Mouse (Mus musculus) G1E (cell line): ENCODE data around the gene A830018L16Rik.

Experiments
- CTCF ChIP-seq: IDR thresholded peaks from 2 replicates; pipeline ENCODE4 v1.5.1; 2012; ENCODE audit warnings: low read depth, low read length, inconsistent platforms, mixed read lengths
- GATA1 ChIP-seq: IDR thresholded peaks from 2 replicates; pipeline ENCODE4 v1.6.1; 2012; ENCODE audit warnings: borderline replicate concordance, low read length, inconsistent platforms, mixed read lengths
- TAL1 ChIP-seq: conservative IDR thresholded peaks from 2 replicates; pipeline ENCODE4 v1.6.1; 2012; ENCODE audit warnings: low read depth, low read length, inconsistent platforms, mixed read lengths

DNA sequence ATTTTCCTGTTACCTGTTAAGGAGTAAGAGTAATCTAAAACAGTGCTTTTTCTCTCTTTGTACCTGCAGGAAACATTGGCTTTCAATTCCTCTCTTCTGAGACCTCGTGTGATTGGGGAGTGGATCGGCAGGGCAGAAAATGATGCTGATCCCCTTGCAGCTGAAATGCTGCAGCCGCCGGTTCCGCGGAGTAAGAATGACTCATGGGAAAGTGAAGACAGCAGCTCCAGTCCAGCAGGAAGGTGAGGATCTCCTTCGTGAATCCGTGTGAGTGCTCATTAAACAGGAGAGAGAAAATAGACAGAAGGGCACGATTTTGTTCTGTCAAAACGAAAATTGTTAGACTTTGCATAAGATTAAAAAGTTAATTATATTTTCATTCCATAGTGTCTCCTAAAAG, 174.4 kb downstream of the A830018L16Rik start:
- TF ChIP-seq CTCF = no peak
- no peak for TF ChIP-seq TAL1
- TF ChIP-seq GATA1 = no peak
